Mouse (Mus musculus) liver, embryonic 14.5 days (tissue): ENCODE data around the gene Actn1. TPM values are rescaled to one million over a fixed set of nuclear protein-coding genes. Genes with fewer than 3 reads are reported as not detected.

Experiments used
- ATAC-seq: fragments of 200-750 bp; cut with Nextera tagmentation; 2 replicates; pipeline ENCODE4 v1.8.0; 2017; ENCODE audit warnings: moderate number of reproducible peaks, mild to moderate bottlenecking, moderate library complexity; ENCODE audit not compliant: insufficient read depth
- DNase-seq, 3 experiments: peaks; one replicate each; pipeline ENCODE4 v3.0.0-alpha.2; 2012 to 2013; ENCODE audit warnings: low read depth in 3 of 3, low spot score in 3 of 3
- H3K27ac ChIP-seq: fragments of 300-500 bp; sonication (generic); 2 replicates; pipeline ENCODE4 v1.5.1; 2014; ENCODE audit warnings: moderate library complexity, mild to moderate bottlenecking, control low read depth, inconsistent platforms
- H3K27me3 ChIP-seq: fragments of 300-500 bp; sonication (generic); 2 replicates; pipeline ENCODE4 v1.6.1; 2014; ENCODE audit warnings: mild to moderate bottlenecking, low read length, moderate library complexity; ENCODE audit not compliant: control insufficient read depth, insufficient read depth
- H3K36me3 ChIP-seq: fragments of 300-500 bp; sonication (generic); replicated peaks from 2 replicates; pipeline ENCODE4 v1.6.1; 2014; ENCODE audit warnings: low read depth; ENCODE audit not compliant: control insufficient read depth, insufficient read depth
- H3K4me1 ChIP-seq, 2 experiments: fragments of 200-500 bp in 1 of 2; fragments of 300-500 bp in 1 of 2; sonication (generic) in 1 of 2; replicated peaks; 2 replicates each; pipeline ENCODE4 v1.6.1; 2012 to 2014; ENCODE audit warnings: antibody characterized with exemption in 1 of 2, inconsistent platforms in 1 of 2, low read length in 1 of 2; ENCODE audit not compliant: control insufficient read depth in 2 of 2, insufficient read depth in 2 of 2
- H3K4me2 ChIP-seq: fragments of 300-500 bp; sonication (generic); 2 replicates; pipeline ENCODE4 v1.6.1; 2014; ENCODE audit warnings: low read depth, mild to moderate bottlenecking, control low read depth, moderate library complexity
- H3K4me3 ChIP-seq, 2 experiments: fragments of 200-500 bp in 1 of 2; fragments of 300-500 bp in 1 of 2; sonication (generic) in 1 of 2; 2 replicates each; pipeline ENCODE4 v1.5.1; 2012 to 2014; ENCODE audit warnings: low read depth in 2 of 2, low read length in 2 of 2, mild to moderate bottlenecking in 2 of 2, control low read depth in 1 of 2, inconsistent platforms in 1 of 2, moderate library complexity in 1 of 2; ENCODE audit not compliant: insufficient read depth in 1 of 2
- H3K9ac ChIP-seq: fragments of 300-500 bp; sonication (generic); replicated peaks from 2 replicates; pipeline ENCODE4 v1.6.1; 2014; ENCODE audit warnings: mild to moderate bottlenecking, control low read depth, moderate library complexity
- H3K9me3 ChIP-seq: fragments of 300-500 bp; sonication (generic); 2 replicates; pipeline ENCODE4 v1.6.1; 2016; ENCODE audit warnings: low read length, mixed read lengths; ENCODE audit not compliant: control insufficient read depth
- CTCF ChIP-seq: IDR thresholded peaks from 2 replicates; pipeline ENCODE4 v1.5.1; 2016; ENCODE audit warnings: antibody characterized with exemption, low read depth, control low read depth
- EP300 ChIP-seq: IDR thresholded peaks from 2 replicates; pipeline ENCODE4 v1.6.1; 2016; ENCODE audit warnings: antibody characterized with exemption, low read depth
- WGBS: fragments of 180-500 bp; shearing (Covaris S2); extraction: QIAGEN DNeasy Blood & Tissue Kit; methylation state at CpG from one replicate; pipeline ENCODE4 v1.1.7; 2014; ENCODE audit not compliant: insufficient replicate concordance; 5-methylcytosine and 5-hydroxymethylcytosine counted together
- polyA plus RNA-seq, 2 experiments: library from polyadenylated mRNA; depleted of rRNA in 1 of 2; stranded (reverse) in 1 of 2; unstranded in 1 of 2; fragments of >200 nt; fragmentation: Nextera tagmentation in 1 of 2; extraction: Ambion mirVana in 1 of 2; gene quantifications; 2 replicates each; pipeline versions ENCODE4 v1.2.1 to v1.2.3; 2012 to 2014

Gene Actn1
- polyA plus RNA-seq, 2 experiments: 5.6 to 14.0 TPM

- no peaks in the 10 kb centered on the region for H3K36me3 ChIP-seq
- H3K9me3 ChIP-seq: no peaks in the 10 kb centered on the region
- H3K9ac ChIP-seq: no peak overlapping the region
- DNase-seq: no peak
- no peak overlapping the region for H3K27ac ChIP-seq
- ATAC-seq: no peak
- H3K4me1 ChIP-seq: peaks cover 7 to 21% of the 10 kb centered on the region in 2 experiments
- no peak overlapping the region for H3K4me3 ChIP-seq
- H3K27me3 ChIP-seq: no peaks in the 10 kb centered on the region
- TF ChIP-seq EP300 (no peak), CTCF (no peak)
- no peak overlapping the region for H3K4me2 ChIP-seq
- WGBS: 74% methylated on average over 12 of the region's 12 CpGs
Measured at GRCm38 (mm10) chr12:80136264-80136930, 123.8 kb downstream of the Actn1 start.

- no peak overlapping the region for H3K27ac ChIP-seq
- H3K4me3 ChIP-seq: no peak overlapping the region
- peaks cover 14 to 25% of the 10 kb centered on the region in 2 experiments for H3K4me1 ChIP-seq
- ATAC-seq (no peak), DNase-seq (no peak)
- no peak for TF ChIP-seq CTCF
- TF ChIP-seq EP300: no peak
- H3K9ac ChIP-seq: no peak overlapping the region
- no peak overlapping the region for H3K4me2 ChIP-seq
- no peaks in the 10 kb centered on the region for H3K27me3 ChIP-seq
- no peaks in the 10 kb centered on the region for H3K9me3 ChIP-seq
- no peaks in the 10 kb centered on the region for H3K36me3 ChIP-seq
- 62% methylated on average over 8 of the region's 8 CpGs for WGBS
Measured at GRCm38 (mm10) chr12:80135173-80135572, 125.0 kb downstream of the Actn1 start.

- Histone ChIP-seq H3K4me2 (peak overlapping the region; percentile 89), H3K9me3 (no peaks in the 10 kb centered on the region), H3K27ac (no peak overlapping the region), H3K4me3 (peak overlapping the region in 1 of 2 experiments; percentile 67; a peak in 2 of 4 replicates), H3K9ac (no peak overlapping the region), H3K36me3 (no peaks in the 10 kb centered on the region), H3K4me1 (peaks cover 14 to 25% of the 10 kb centered on the region in 2 experiments), H3K27me3 (no peaks in the 10 kb centered on the region)
- peak; percentile 22; the same call in 1 of the 2 replicates for ATAC-seq
- 41% methylated on average over 9 of the region's 9 CpGs for WGBS
- TF ChIP-seq EP300 (no peak), CTCF (no peak)
- DNase-seq: no peak
Measured at GRCm38 (mm10) chr12:80133011-80133545, 127.1 kb downstream of the Actn1 start.

- peak overlapping the region; percentile 70 for H3K27ac ChIP-seq
- peak overlapping the region; percentile 67 to 73 for H3K4me3 ChIP-seq
- ATAC-seq (peak; percentile 86), DNase-seq (peak in 2 of 3 experiments; percentile 68 to 74)
- H3K9ac ChIP-seq: peak overlapping the region; percentile 78
- H3K4me1 ChIP-seq: peaks cover 14 to 28% of the 10 kb centered on the region in 2 experiments
- peak overlapping the region; percentile 89 for H3K4me2 ChIP-seq
- H3K9me3 ChIP-seq: no peaks in the 10 kb centered on the region
- no peaks in the 10 kb centered on the region; the same call in 1 of the 2 replicates for H3K36me3 ChIP-seq
- no peak; the same call in 1 of the 2 replicates for TF ChIP-seq EP300
- TF ChIP-seq CTCF: peak; percentile 96
- 1% methylated on average over 66 of the region's 66 CpGs for WGBS
- no peaks in the 10 kb centered on the region for H3K27me3 ChIP-seq
Measured at GRCm38 (mm10) chr12:80132250-80133003, 127.7 kb downstream of the Actn1 start.
